Mouse (Mus musculus) neural tube, embryonic 13.5 days (tissue): Measurements from ENCODE around the gene Mcm6. TPM values are rescaled to one million over a fixed set of nuclear protein-coding genes. Genes with fewer than 3 reads are reported as not detected.
A peak's percentile ranks its signal among the peaks of the same experiment; 100 is the strongest.

ENCODE experiments used
- ATAC-seq: fragments of 200-750 bp; cut with Nextera tagmentation; 2 replicates; pipeline ENCODE4 v1.8.0; 2017; ENCODE audit warnings: low read depth, mild to moderate bottlenecking, moderate TSS enrichment, moderate library complexity
- H3K27ac ChIP-seq: fragments of 300-500 bp; sonication (generic); replicated peaks from 2 replicates; pipeline ENCODE4 v1.5.1; 2015; ENCODE audit warnings: moderate library complexity, mild to moderate bottlenecking, inconsistent platforms
- H3K27me3 ChIP-seq: fragments of 300-500 bp; sonication (generic); 2 replicates; pipeline ENCODE4 v1.6.1; 2015; ENCODE audit warnings: mild to moderate bottlenecking, inconsistent platforms
- H3K36me3 ChIP-seq: fragments of 300-500 bp; sonication (generic); 2 replicates; pipeline ENCODE4 v1.6.1; 2015; ENCODE audit warnings: mild to moderate bottlenecking, inconsistent platforms
- H3K4me1 ChIP-seq: fragments of 300-500 bp; sonication (generic); replicated peaks from 2 replicates; pipeline ENCODE4 v1.6.1; 2015; ENCODE audit warnings: inconsistent platforms
- H3K4me2 ChIP-seq: fragments of 300-500 bp; sonication (generic); 2 replicates; pipeline ENCODE4 v1.6.1; 2015; ENCODE audit warnings: inconsistent platforms, mild to moderate bottlenecking, moderate library complexity
- H3K4me3 ChIP-seq: fragments of 300-500 bp; sonication (generic); 2 replicates; pipeline ENCODE4 v1.5.1; 2015; ENCODE audit warnings: mild to moderate bottlenecking, inconsistent platforms
- H3K9ac ChIP-seq: fragments of 300-500 bp; sonication (generic); 2 replicates; pipeline ENCODE4 v1.6.1; 2015; ENCODE audit warnings: moderate library complexity, mild to moderate bottlenecking, inconsistent platforms
- H3K9me3 ChIP-seq: fragments of 300-500 bp; sonication (generic); 2 replicates; pipeline ENCODE4 v1.6.1; 2016; ENCODE audit warnings: inconsistent platforms
- WGBS: fragments of 180-500 bp; shearing (Covaris S2); methylation state at CpG from one replicate; pipeline ENCODE4 v1.1.7; 2015; 5-methylcytosine and 5-hydroxymethylcytosine counted together
- polyA plus RNA-seq: library from polyadenylated mRNA; unstranded; fragments of >200 nt; fragmentation: Nextera tagmentation; extraction: Ambion mirVana; gene quantifications from 2 replicates; pipeline ENCODE4 v1.2.1, GENCODE M21; 2015

Mcm6 gene
- polyA plus RNA-seq, 1 experiment from 2014 or later: 66.4 TPM

GRCm38 (mm10) chr1:128372143-128372860, 12.8 kb upstream of the Mcm6 start:
- no peak overlapping the region for H3K4me2 ChIP-seq
- no peaks in the 10 kb centered on the region for H3K4me1 ChIP-seq
- no peak for ATAC-seq
- no peaks in the 10 kb centered on the region for H3K9me3 ChIP-seq
- no peak overlapping the region for H3K27ac ChIP-seq
- H3K36me3 ChIP-seq: peaks cover 27% of the 10 kb centered on the region
- 84% methylated on average over 7 of the region's 7 CpGs for WGBS
- H3K4me3 ChIP-seq: no peak overlapping the region
- H3K27me3 ChIP-seq: no peaks in the 10 kb centered on the region
- no peak overlapping the region for H3K9ac ChIP-seq

- WGBS: 70% methylated on average over 5 of the region's 5 CpGs
- Histone ChIP-seq H3K9me3 (no peaks in the 10 kb centered on the region), H3K4me2 (no peak overlapping the region), H3K27me3 (no peaks in the 10 kb centered on the region), H3K9ac (no peak overlapping the region), H3K36me3 (peaks cover 23% of the 10 kb centered on the region), H3K4me1 (no peaks in the 10 kb centered on the region), H3K27ac (no peak overlapping the region), H3K4me3 (no peak overlapping the region)
- peak; percentile 79 for ATAC-seq
Measured at GRCm38 (mm10) chr1:128368732-128369441, 9.4 kb upstream of the Mcm6 start.

- no peak overlapping the region for H3K4me2 ChIP-seq
- peaks cover 26% of the 10 kb centered on the region for H3K36me3 ChIP-seq
- peaks cover 28% of the 10 kb centered on the region for H3K4me1 ChIP-seq
- no peak overlapping the region for H3K9ac ChIP-seq
- no peaks in the 10 kb centered on the region for H3K27me3 ChIP-seq
- H3K27ac ChIP-seq: no peak overlapping the region
- no peak overlapping the region for H3K4me3 ChIP-seq
- 63% methylated on average over 2 of the region's 2 CpGs for WGBS
- ATAC-seq: no peak
- no peaks in the 10 kb centered on the region for H3K9me3 ChIP-seq
Measured at GRCm38 (mm10) chr1:128360601-128361000, 1.1 kb upstream of the Mcm6 start.

GRCm38 (mm10) chr1:128358916-128359553, 429 bp downstream of the Mcm6 start:
- Histone ChIP-seq H3K4me1 (peaks cover 28% of the 10 kb centered on the region), H3K27ac (peak overlapping the region; percentile 81), H3K27me3 (no peaks in the 10 kb centered on the region), H3K36me3 (peaks cover 30% of the 10 kb centered on the region), H3K9ac (peak overlapping the region; percentile 79), H3K9me3 (no peaks in the 10 kb centered on the region), H3K4me2 (peak overlapping the region; percentile 80), H3K4me3 (peak overlapping the region; percentile 87)
- ATAC-seq: peak; percentile 83
- WGBS: under 1% methylated on average over 35 of the region's 35 CpGs

GRCm38 (mm10) chr1:128358276-128358675, 1.2 kb downstream of the Mcm6 start:
- Histone ChIP-seq H3K27ac (0 out of 2 replicates have a peak overlapping the region, but pooled peaks have one; percentile 33), H3K4me3 (peak overlapping the region; percentile 87), H3K27me3 (no peaks in the 10 kb centered on the region), H3K4me1 (peaks cover 28% of the 10 kb centered on the region), H3K36me3 (peaks cover 34% of the 10 kb centered on the region), H3K4me2 (peak overlapping the region; percentile 80), H3K9me3 (no peaks in the 10 kb centered on the region), H3K9ac (0 out of 2 replicates have a peak overlapping the region, but pooled peaks have one; percentile 79)
- 68% methylated on average over 6 of the region's 6 CpGs for WGBS
- no peak for ATAC-seq

- Histone ChIP-seq H3K27me3 (no peaks in the 10 kb centered on the region), H3K9ac (no peak overlapping the region), H3K4me3 (no peak overlapping the region), H3K4me2 (peak overlapping the region; percentile 80), H3K36me3 (peaks cover 34% of the 10 kb centered on the region), H3K27ac (no peak overlapping the region), H3K9me3 (no peaks in the 10 kb centered on the region), H3K4me1 (peaks cover 28% of the 10 kb centered on the region)
- WGBS: 78% methylated on average over 3 of the region's 3 CpGs
- no peak for ATAC-seq
Measured at GRCm38 (mm10) chr1:128357452-128357851, 2.0 kb downstream of the Mcm6 start.

- no peak for ATAC-seq
- 95% methylated on average over 3 of the region's 3 CpGs for WGBS
- no peaks in the 10 kb centered on the region for H3K27me3 ChIP-seq
Measured at GRCm38 (mm10) chr1:128353092-128353491, 6.4 kb downstream of the Mcm6 start.

GRCm38 (mm10) chr1:128344232-128344631, 15.2 kb downstream of the Mcm6 start:
- H3K4me1 ChIP-seq: no peaks in the 10 kb centered on the region
- H3K36me3 ChIP-seq: peaks cover 78% of the 10 kb centered on the region
- WGBS: 40% methylated on average over 10 of the region's 10 CpGs
- no peak overlapping the region for H3K9ac ChIP-seq
- H3K4me2 ChIP-seq: no peak overlapping the region
- H3K27ac ChIP-seq: no peak overlapping the region
- H3K9me3 ChIP-seq: no peaks in the 10 kb centered on the region
- H3K27me3 ChIP-seq: no peaks in the 10 kb centered on the region
- ATAC-seq: no peak
- no peak overlapping the region for H3K4me3 ChIP-seq

More at GRCm38 (mm10) chr1:128353092-128353491, 6.4 kb downstream of the Mcm6 start:
- no peak overlapping the region for H3K27ac ChIP-seq
- no peak overlapping the region for H3K4me3 ChIP-seq
- peaks cover 59% of the 10 kb centered on the region for H3K36me3 ChIP-seq
- H3K4me2 ChIP-seq: no peak overlapping the region
- H3K9ac ChIP-seq: no peak overlapping the region
- H3K4me1 ChIP-seq: peaks cover 11% of the 10 kb centered on the region
- no peaks in the 10 kb centered on the region for H3K9me3 ChIP-seq

GRCm38 (mm10) chr1:128337708-128338320, 21.6 kb downstream of the Mcm6 start:
- 88% methylated on average over 13 of the region's 13 CpGs for WGBS
- no peaks in the 10 kb centered on the region for H3K4me1 ChIP-seq
- H3K9ac ChIP-seq: no peak overlapping the region
- no peak overlapping the region for H3K27ac ChIP-seq
- no peaks in the 10 kb centered on the region for H3K27me3 ChIP-seq
- H3K4me3 ChIP-seq: no peak overlapping the region
- peaks cover 75% of the 10 kb centered on the region for H3K36me3 ChIP-seq
- no peaks in the 10 kb centered on the region for H3K9me3 ChIP-seq
- no peak overlapping the region for H3K4me2 ChIP-seq
- no peak for ATAC-seq

GRCm38 (mm10) chr1:128330313-128330712, 29.2 kb downstream of the Mcm6 start:
- H3K4me1 ChIP-seq: no peaks in the 10 kb centered on the region
- H3K9ac ChIP-seq: no peak overlapping the region
- peaks cover 49% of the 10 kb centered on the region for H3K36me3 ChIP-seq
- H3K4me2 ChIP-seq: no peak overlapping the region
- no peaks in the 10 kb centered on the region for H3K9me3 ChIP-seq
- no peak overlapping the region for H3K27ac ChIP-seq
- no peak overlapping the region for H3K4me3 ChIP-seq
- 96% methylated on average over 1 of the region's 1 CpGs for WGBS
- ATAC-seq: no peak
- no peaks in the 10 kb centered on the region for H3K27me3 ChIP-seq

GRCm38 (mm10) chr1:128328218-128328617, 31.2 kb downstream of the Mcm6 start, which contains the start of gene Lct:
TSS of gene Lct (minus strand) at chr1:128328318.
- ATAC-seq: no peak
- H3K4me1 ChIP-seq: no peaks in the 10 kb centered on the region
- H3K4me2 ChIP-seq: no peak within 1 kb of the TSS
- WGBS: 85% methylated on average over 3 of the region's 3 CpGs
- H3K4me3 ChIP-seq: no peak within 1 kb of the TSS
- H3K27ac ChIP-seq: no peak within 1 kb of the TSS
- H3K27me3 ChIP-seq: no peaks in the 10 kb centered on the region
- no peaks in the 10 kb centered on the region for H3K9me3 ChIP-seq
- H3K9ac ChIP-seq: no peak within 1 kb of the TSS
- H3K36me3 ChIP-seq: peaks cover 28% of the 10 kb centered on the region

- H3K27me3 ChIP-seq: no peaks in the 10 kb centered on the region
- H3K9me3 ChIP-seq: no peaks in the 10 kb centered on the region
- no peak overlapping the region for H3K4me3 ChIP-seq
- no peak overlapping the region for H3K27ac ChIP-seq
- no peak for ATAC-seq
- H3K9ac ChIP-seq: no peak overlapping the region
- 89% methylated on average over 1 of the region's 1 CpGs for WGBS
- H3K4me2 ChIP-seq: no peak overlapping the region
- H3K36me3 ChIP-seq: peaks cover 18% of the 10 kb centered on the region
- no peaks in the 10 kb centered on the region for H3K4me1 ChIP-seq
Measured at GRCm38 (mm10) chr1:128327165-128327564, 32.3 kb downstream of the Mcm6 start.
